Mouse (Mus musculus): Measurements from ENCODE around the gene Ucp3.

DNA sequence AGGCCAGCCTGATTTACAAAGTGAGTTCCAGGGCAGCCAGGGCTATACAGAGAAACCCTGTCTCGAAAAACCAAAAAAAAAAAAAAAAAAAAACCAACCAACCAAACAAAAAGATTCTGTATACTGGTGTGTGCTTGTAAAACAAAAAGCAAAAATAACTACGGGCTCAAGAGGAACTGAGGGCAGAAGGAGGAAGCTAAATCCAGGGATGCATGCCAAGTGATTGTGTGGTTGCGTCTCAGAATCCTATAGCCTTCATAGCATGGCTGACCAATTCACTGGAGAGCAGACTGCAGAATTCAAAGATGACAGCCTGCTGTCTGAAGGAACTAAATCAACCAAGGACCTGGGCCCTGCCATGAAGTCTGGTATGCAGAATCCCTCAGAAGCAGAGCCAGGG is 61.4 kb downstream of the Ucp3 start:
- no peak for TF ChIP-seq GATA1 (IDR thresholded peaks at IDR 0.05; ENCODE audit: borderline replicate concordance, low read length)
- no peak for TF ChIP-seq FLI1 (IDR thresholded peaks at IDR 0.05; ENCODE audit: low read length)
